Mouse (Mus musculus): Measurements from ENCODE around the gene Padi1. TPM values are rescaled to one million over a fixed set of nuclear protein-coding genes. Genes with fewer than 3 reads are reported as not detected.

The Padi1 gene
- polyA plus RNA-seq, 1 experiment: not detected

DNA sequence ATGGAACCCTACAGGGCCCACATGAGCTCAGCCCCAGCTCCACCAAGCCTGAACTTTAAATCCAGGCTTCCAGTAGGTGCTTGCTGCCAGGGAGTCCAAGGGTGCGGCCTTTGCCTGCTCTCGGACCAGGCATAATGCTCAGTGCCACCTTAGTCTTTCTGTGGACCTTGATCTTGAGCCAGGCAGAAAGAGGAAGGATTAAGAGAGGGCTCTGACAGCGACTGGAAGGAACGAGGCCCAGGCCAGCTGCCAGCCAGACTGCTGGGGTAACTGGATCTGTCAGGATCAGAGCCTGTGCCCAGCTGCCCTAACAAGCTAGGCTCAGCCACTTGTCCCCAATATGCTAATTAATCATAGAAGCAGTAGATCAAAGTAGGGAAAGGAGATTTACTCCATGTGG lies 34.2 kb upstream of the Padi1 start:
- no peak for TF ChIP-seq GATA1 (IDR thresholded peaks at IDR 0.05; ENCODE audit: low read length)
- TF ChIP-seq TAL1 (IDR thresholded peaks at IDR 0.05; ENCODE audit: low read length): no peak
- Histone ChIP-seq H3K27me3 (ENCODE audit: control insufficient read depth) (peaks cover 34% of the 10 kb centered on the region), H3K4me1 (ENCODE audit: control insufficient read depth) (peaks cover 11% of the 10 kb centered on the region), H3K9me3 (ENCODE audit: control insufficient read depth, low read length) (peaks cover 17% of the 10 kb centered on the region), H3K4me3 (replicated peaks) (no peak overlapping the region), H3K36me3 (ENCODE audit: control insufficient read depth) (no peaks in the 10 kb centered on the region)

DNA sequence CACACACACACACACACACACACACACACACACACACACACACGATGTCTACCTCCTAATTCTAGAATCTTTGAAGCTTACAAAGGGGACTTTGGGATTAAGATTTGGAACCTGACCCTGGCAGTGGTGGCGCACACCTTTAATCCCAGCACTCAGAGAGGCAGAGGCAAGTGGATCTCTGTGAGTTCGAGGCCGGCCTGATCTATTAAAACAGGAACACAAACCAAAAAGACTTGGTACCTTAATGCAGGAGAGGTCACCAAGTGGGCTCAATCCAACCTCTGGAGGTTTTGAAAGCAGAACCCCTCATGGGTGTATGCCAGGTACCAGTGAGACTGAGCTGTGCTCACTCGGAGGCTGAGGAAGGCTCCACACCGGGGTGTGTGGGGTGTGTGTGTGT lies 33.5 kb upstream of the Padi1 start:
- peaks cover 19% of the 10 kb centered on the region for H3K9me3 ChIP-seq (ENCODE audit: control insufficient read depth, low read length)
- no peak overlapping the region for H3K4me3 ChIP-seq (replicated peaks)
- H3K4me1 ChIP-seq (ENCODE audit: control insufficient read depth): peaks cover 11% of the 10 kb centered on the region
- no peaks in the 10 kb centered on the region for H3K36me3 ChIP-seq (ENCODE audit: control insufficient read depth)
- peaks cover 36% of the 10 kb centered on the region for H3K27me3 ChIP-seq (ENCODE audit: control insufficient read depth)
- TF ChIP-seq GATA1 (IDR thresholded peaks at IDR 0.05; ENCODE audit: low read length) (no peak), TAL1 (IDR thresholded peaks at IDR 0.05; ENCODE audit: low read length) (no peak)

DNA sequence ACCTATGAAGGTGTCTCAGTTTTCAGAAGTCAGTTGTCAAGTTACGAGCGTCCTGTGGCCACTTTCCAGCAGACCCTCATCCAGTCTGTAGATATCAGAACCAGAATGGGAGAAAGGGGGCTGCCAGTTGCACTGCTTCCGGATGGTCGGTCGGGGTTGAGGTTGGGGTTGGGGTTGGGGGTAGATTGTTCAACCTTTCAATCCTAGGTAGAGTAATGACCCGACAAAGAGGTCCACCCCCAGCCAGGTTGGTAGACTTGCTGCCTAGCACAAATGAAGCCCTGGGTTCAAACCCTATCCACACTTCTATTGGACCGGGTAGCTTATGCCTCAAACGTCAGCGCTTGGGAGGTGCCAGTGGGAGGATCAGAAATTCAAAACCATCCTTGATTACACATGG lies 33.1 kb upstream of the Padi1 start:
- H3K9me3 ChIP-seq (ENCODE audit: control insufficient read depth, low read length): peaks cover 22% of the 10 kb centered on the region
- no peaks in the 10 kb centered on the region for H3K36me3 ChIP-seq (ENCODE audit: control insufficient read depth)
- H3K4me1 ChIP-seq (ENCODE audit: control insufficient read depth): peaks cover 9% of the 10 kb centered on the region
- H3K27me3 ChIP-seq (ENCODE audit: control insufficient read depth): peaks cover 39% of the 10 kb centered on the region
- no peak for TF ChIP-seq GATA1 (IDR thresholded peaks at IDR 0.05; ENCODE audit: low read length)
- TF ChIP-seq TAL1 (IDR thresholded peaks at IDR 0.05; ENCODE audit: low read length): no peak
- no peak overlapping the region for H3K4me3 ChIP-seq (replicated peaks)

DNA sequence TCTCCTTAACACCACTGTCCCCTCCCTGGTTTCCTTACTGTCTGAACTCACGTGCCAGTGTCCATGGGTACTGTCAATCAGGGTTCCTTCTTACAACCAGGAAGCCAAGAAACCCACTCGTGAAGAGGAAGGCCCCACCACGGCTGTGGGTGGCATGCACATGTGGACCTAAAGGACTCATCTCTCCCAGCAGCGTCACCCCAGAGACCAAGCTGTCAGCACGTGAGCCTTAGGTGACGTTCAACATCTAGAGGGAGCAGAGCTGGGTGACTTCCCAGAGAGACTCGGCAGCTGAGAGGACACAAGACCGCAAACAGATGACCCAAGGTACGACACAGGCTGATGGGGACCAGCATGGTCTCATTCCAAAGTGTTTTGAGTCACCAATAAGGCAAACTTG lies 31.9 kb upstream of the Padi1 start:
- Histone ChIP-seq H3K9me3 (ENCODE audit: control insufficient read depth, low read length) (peaks cover 17% of the 10 kb centered on the region), H3K4me1 (ENCODE audit: control insufficient read depth) (peaks cover 18% of the 10 kb centered on the region), H3K27me3 (ENCODE audit: control insufficient read depth) (peaks cover 44% of the 10 kb centered on the region), H3K4me3 (replicated peaks) (no peak overlapping the region), H3K36me3 (ENCODE audit: control insufficient read depth) (no peaks in the 10 kb centered on the region)
- TF ChIP-seq TAL1 (IDR thresholded peaks at IDR 0.05; ENCODE audit: low read length): no peak
- no peak for TF ChIP-seq GATA1 (IDR thresholded peaks at IDR 0.05; ENCODE audit: low read length)

DNA sequence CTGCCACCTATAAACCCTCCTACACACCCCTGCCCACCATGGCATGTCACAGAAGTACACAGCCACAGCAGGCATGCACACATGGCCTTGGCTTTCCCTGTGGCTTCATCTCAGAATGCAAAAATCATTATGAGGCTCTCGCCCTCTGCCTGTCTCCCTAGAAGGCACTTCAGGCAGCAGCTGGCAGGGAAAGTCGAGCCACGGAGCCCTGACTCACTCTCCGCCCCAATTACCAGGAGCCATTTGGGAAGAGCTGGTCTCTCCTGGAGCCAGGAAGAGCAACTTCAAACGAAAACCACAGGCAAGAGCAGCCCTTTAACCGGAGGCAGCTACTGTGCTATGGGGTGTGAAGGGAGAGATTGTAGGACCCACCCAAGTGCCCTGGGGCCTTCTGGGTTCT lies 31.1 kb upstream of the Padi1 start:
- Histone ChIP-seq H3K4me3 (replicated peaks) (no peak overlapping the region), H3K36me3 (ENCODE audit: control insufficient read depth) (no peaks in the 10 kb centered on the region), H3K4me1 (ENCODE audit: control insufficient read depth) (peaks cover 26% of the 10 kb centered on the region), H3K9me3 (ENCODE audit: control insufficient read depth, low read length) (peaks cover 9% of the 10 kb centered on the region), H3K27me3 (ENCODE audit: control insufficient read depth) (peaks cover 48% of the 10 kb centered on the region)
- TF ChIP-seq TAL1 (IDR thresholded peaks at IDR 0.05; ENCODE audit: low read length) (no peak), GATA1 (IDR thresholded peaks at IDR 0.05; ENCODE audit: low read length) (no peak)

DNA sequence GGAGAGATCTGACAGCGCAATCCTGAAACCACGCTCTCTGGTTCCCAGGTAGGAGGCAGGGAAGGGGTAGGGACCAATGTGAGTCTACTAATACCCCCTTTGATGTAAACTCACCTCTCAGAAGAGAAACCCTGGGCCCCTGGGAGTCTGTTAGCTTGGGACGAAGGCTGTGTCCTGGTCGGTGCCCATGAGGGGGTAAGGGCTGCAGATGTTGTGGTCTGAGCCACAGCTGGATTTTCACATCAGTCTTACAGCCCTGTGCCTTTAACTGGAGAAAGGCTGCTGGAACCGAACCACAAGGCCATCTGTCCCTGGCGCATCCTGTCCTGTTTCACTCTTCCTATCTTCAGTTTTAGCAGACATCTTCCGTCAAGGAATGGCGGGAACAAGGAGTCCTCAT lies 30.6 kb upstream of the Padi1 start:
- Histone ChIP-seq H3K27me3 (ENCODE audit: control insufficient read depth) (peaks cover 53% of the 10 kb centered on the region), H3K4me1 (ENCODE audit: control insufficient read depth) (peaks cover 28% of the 10 kb centered on the region), H3K36me3 (ENCODE audit: control insufficient read depth) (no peaks in the 10 kb centered on the region), H3K4me3 (replicated peaks) (no peak overlapping the region), H3K9me3 (ENCODE audit: control insufficient read depth, low read length) (peaks cover 7% of the 10 kb centered on the region)
- TF ChIP-seq TAL1 (IDR thresholded peaks at IDR 0.05; ENCODE audit: low read length): no peak
- no peak for TF ChIP-seq GATA1 (IDR thresholded peaks at IDR 0.05; ENCODE audit: low read length)

DNA sequence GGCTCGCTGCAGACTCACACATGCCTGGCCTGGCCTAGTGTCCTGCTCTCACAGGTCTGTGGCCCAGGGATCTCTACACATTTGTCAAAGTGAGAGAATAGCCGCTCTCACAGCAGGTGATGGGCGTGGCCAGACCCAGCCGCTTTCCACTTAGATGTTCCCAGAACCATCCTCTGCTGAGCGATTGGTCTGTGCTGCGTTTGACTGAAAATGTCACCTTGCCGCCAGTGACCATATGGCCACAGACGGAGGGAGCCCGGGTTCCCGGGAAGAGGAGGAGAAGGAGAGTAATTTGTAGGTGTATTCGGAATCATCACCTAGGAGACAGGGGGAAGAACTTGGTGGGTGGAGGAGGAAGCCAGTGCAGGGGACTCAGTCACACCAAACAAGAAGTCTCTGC lies 27.4 kb upstream of the Padi1 start:
- no peaks in the 10 kb centered on the region for H3K36me3 ChIP-seq (ENCODE audit: control insufficient read depth)
- peaks cover 7% of the 10 kb centered on the region for H3K9me3 ChIP-seq (ENCODE audit: control insufficient read depth, low read length)
- H3K27me3 ChIP-seq (ENCODE audit: control insufficient read depth): peaks cover 79% of the 10 kb centered on the region
- peaks cover 27% of the 10 kb centered on the region for H3K4me1 ChIP-seq (ENCODE audit: control insufficient read depth)
- no peak overlapping the region for H3K4me3 ChIP-seq (replicated peaks)
- no peak for TF ChIP-seq GATA1 (IDR thresholded peaks at IDR 0.05; ENCODE audit: low read length)

DNA sequence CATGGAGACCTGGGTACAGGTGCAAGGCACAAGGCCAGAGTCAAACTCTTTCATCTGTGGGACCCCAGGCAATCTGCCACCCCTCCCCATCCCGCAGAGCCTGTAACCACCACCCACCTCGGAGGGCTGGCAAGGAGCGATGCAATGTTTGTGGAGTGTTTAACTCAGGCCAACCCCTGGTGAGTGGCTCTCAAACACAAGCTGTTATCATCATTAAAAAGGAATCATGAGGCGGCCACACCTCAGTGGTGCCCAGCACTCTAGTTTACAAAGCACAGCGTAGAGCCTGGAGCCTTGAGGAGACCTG lies 27.1 kb upstream of the Padi1 start:
- Histone ChIP-seq H3K27me3 (ENCODE audit: control insufficient read depth) (peaks cover 81% of the 10 kb centered on the region), H3K4me1 (ENCODE audit: control insufficient read depth) (peaks cover 31% of the 10 kb centered on the region), H3K36me3 (ENCODE audit: control insufficient read depth) (no peaks in the 10 kb centered on the region), H3K9me3 (ENCODE audit: control insufficient read depth, low read length) (peaks cover 7% of the 10 kb centered on the region), H3K4me3 (replicated peaks) (no peak overlapping the region)
- TF ChIP-seq TAL1 (IDR thresholded peaks at IDR 0.05; ENCODE audit: low read length): no peak
- no peak for TF ChIP-seq GATA1 (IDR thresholded peaks at IDR 0.05; ENCODE audit: low read length)

DNA sequence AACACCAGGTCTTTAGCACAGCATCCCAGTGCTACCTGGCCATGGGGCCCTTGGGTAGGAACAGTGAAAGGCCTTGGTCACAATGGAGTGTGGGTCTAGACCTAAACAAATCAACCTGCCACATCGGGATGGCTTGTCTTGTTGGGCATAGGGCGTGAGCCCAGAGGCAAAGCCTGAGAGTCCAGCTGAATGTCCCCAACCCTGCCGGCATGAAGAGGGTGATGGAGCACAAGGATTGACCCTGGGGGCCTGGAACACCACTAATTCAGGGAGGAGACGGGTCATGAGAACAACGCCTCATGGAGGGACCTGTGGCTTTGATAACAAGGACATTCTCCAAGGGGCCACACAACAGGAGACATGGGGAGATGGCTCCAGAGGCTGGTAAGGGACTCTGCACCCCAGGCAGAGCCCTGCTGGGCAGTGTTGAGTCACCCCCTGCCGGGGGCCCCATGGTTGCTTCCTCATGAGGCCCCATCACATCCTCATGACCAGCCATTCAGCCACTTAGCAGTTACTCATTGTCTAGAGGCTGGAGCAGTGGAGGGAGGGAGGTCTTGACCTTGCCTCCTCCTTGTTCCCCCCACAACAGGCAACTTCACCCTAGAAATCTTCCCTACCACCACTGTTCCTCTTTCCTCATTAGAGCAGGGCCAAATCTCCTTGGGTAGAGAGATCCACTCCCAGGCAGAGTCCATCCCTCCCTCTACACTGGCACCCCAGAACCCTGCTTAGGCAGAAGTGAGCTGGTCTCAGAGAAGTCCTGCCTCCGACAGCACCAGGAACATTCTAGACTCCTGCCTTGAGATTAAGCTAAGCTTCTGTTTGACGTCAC lies 26.5 kb upstream of the Padi1 start:
- Histone ChIP-seq H3K4me1 (ENCODE audit: control insufficient read depth) (peaks cover 32% of the 10 kb centered on the region), H3K36me3 (ENCODE audit: control insufficient read depth) (no peaks in the 10 kb centered on the region), H3K9me3 (ENCODE audit: control insufficient read depth, low read length) (peaks cover 7% of the 10 kb centered on the region), H3K4me3 (replicated peaks) (no peak overlapping the region), H3K27me3 (ENCODE audit: control insufficient read depth) (peaks cover 77% of the 10 kb centered on the region)
- TF ChIP-seq GATA1 (IDR thresholded peaks at IDR 0.05; ENCODE audit: low read length): no peak

GRCm38 (mm10) chr4:140871376-140871775 lies 25.8 kb upstream of the Padi1 start:
- Histone ChIP-seq H3K36me3 (ENCODE audit: control insufficient read depth) (no peaks in the 10 kb centered on the region), H3K4me1 (ENCODE audit: control insufficient read depth) (peaks cover 37% of the 10 kb centered on the region), H3K27me3 (ENCODE audit: control insufficient read depth) (peaks cover 76% of the 10 kb centered on the region), H3K9me3 (ENCODE audit: control insufficient read depth, low read length) (peaks cover 7% of the 10 kb centered on the region), H3K4me3 (replicated peaks) (no peak overlapping the region)
- TF ChIP-seq TAL1 (IDR thresholded peaks at IDR 0.05; ENCODE audit: low read length) (no peak), GATA1 (IDR thresholded peaks at IDR 0.05; ENCODE audit: low read length) (no peak)

Data from erythroblast, embryonic 14.5 days (primary cell).